Mouse (Mus musculus) midbrain, embryonic 16.5 days (tissue): ENCODE measurements around the gene Caskin2. TPM values are rescaled to one million over a fixed set of nuclear protein-coding genes. Genes with fewer than 3 reads are reported as not detected.

Experiments
- ATAC-seq: fragments of 200-750 bp; cut with Nextera tagmentation; 2 replicates; pipeline ENCODE4 v1.8.0; 2017; ENCODE audit warnings: moderate TSS enrichment
- H3K27ac ChIP-seq: fragments of 300-500 bp; sonication (generic); 2 replicates; pipeline ENCODE4 v1.5.1; 2014; ENCODE audit warnings: mild to moderate bottlenecking, low read length, mixed read lengths
- H3K27me3 ChIP-seq: fragments of 300-500 bp; sonication (generic); 2 replicates; pipeline ENCODE4 v1.6.1; 2014; ENCODE audit warnings: low read depth, low read length, mixed read lengths; ENCODE audit not compliant: control insufficient read depth, insufficient read depth
- H3K36me3 ChIP-seq: fragments of 300-500 bp; sonication (generic); 2 replicates; pipeline ENCODE4 v1.6.1; 2014; ENCODE audit warnings: mild to moderate bottlenecking, low read length, moderate library complexity, mixed read lengths; ENCODE audit not compliant: control insufficient read depth, insufficient read depth
- H3K4me1 ChIP-seq: fragments of 300-500 bp; sonication (generic); 2 replicates; pipeline ENCODE4 v1.6.1; 2014; ENCODE audit warnings: mild to moderate bottlenecking, low read length, mixed read lengths; ENCODE audit not compliant: control insufficient read depth, insufficient read depth
- H3K4me2 ChIP-seq: fragments of 300-500 bp; sonication (generic); 2 replicates; pipeline ENCODE4 v1.6.1; 2014; ENCODE audit warnings: mild to moderate bottlenecking, low read length, mixed read lengths
- H3K4me3 ChIP-seq: fragments of 300-500 bp; sonication (generic); 2 replicates; pipeline ENCODE4 v1.5.1; 2014; ENCODE audit warnings: low read depth, mild to moderate bottlenecking, low read length, moderate library complexity, mixed read lengths
- H3K9ac ChIP-seq: fragments of 300-500 bp; sonication (generic); 2 replicates; pipeline ENCODE4 v1.6.1; 2014; ENCODE audit warnings: low read depth, low read length, mixed read lengths
- H3K9me3 ChIP-seq: fragments of 300-500 bp; sonication (generic); replicated peaks from 2 replicates; pipeline ENCODE4 v1.6.1; 2014; ENCODE audit warnings: mild to moderate bottlenecking, low read length, mixed read lengths; ENCODE audit not compliant: control insufficient read depth, poor library complexity, severe bottlenecking
- WGBS: fragments of 180-500 bp; shearing (Covaris S2); extraction: QIAGEN DNeasy Blood & Tissue Kit; methylation state at CpG from one replicate; pipeline ENCODE4 v1.1.7; 2014; 5-methylcytosine and 5-hydroxymethylcytosine counted together
- polyA plus RNA-seq: library from polyadenylated mRNA; unstranded; fragments of >200 nt; fragmentation: Nextera tagmentation; extraction: Ambion mirVana; gene quantifications from 2 replicates; pipeline ENCODE4 v1.2.1, GENCODE M21; 2015

Gene Caskin2
- polyA plus RNA-seq, 1 experiment from 2014 or later = 8.9 TPM

GRCm38 (mm10) chr11:115834033-115834432, 20.6 kb upstream of the Caskin2 start:
- WGBS = 71% methylated on average over 6 of the region's 6 CpGs
- Histone ChIP-seq H3K27ac (no peak overlapping the region), H3K27me3 (peaks cover 8% of the 10 kb centered on the region), H3K9me3 (no peaks in the 10 kb centered on the region), H3K9ac (no peak overlapping the region), H3K4me3 (no peak overlapping the region), H3K4me1 (no peaks in the 10 kb centered on the region), H3K4me2 (no peak overlapping the region), H3K36me3 (no peaks in the 10 kb centered on the region)
- ATAC-seq = no peak

GRCm38 (mm10) chr11:115833021-115833513, 19.6 kb upstream of the Caskin2 start:
- ATAC-seq = no peak
- WGBS = 27% methylated on average over 8 of the region's 8 CpGs
- no peaks in the 10 kb centered on the region for H3K9me3 ChIP-seq
- no peak overlapping the region for H3K27ac ChIP-seq
- H3K9ac ChIP-seq = no peak overlapping the region
- peaks cover 8% of the 10 kb centered on the region for H3K27me3 ChIP-seq
- no peak overlapping the region for H3K4me3 ChIP-seq
- H3K4me2 ChIP-seq = no peak overlapping the region
- no peaks in the 10 kb centered on the region for H3K36me3 ChIP-seq
- no peaks in the 10 kb centered on the region for H3K4me1 ChIP-seq

- Histone ChIP-seq H3K9me3 (no peaks in the 10 kb centered on the region), H3K4me3 (no peak overlapping the region), H3K27ac (no peak overlapping the region), H3K36me3 (no peaks in the 10 kb centered on the region), H3K4me2 (no peak overlapping the region), H3K9ac (no peak overlapping the region), H3K27me3 (peaks cover 8% of the 10 kb centered on the region), H3K4me1 (no peaks in the 10 kb centered on the region)
- ATAC-seq = no peak
- 11% methylated on average over 8 of the region's 8 CpGs for WGBS
Observed at GRCm38 (mm10) chr11:115832523-115832922, 19.1 kb upstream of the Caskin2 start.

GRCm38 (mm10) chr11:115832064-115832463, 18.6 kb upstream of the Caskin2 start:
- Histone ChIP-seq H3K4me1 (no peaks in the 10 kb centered on the region), H3K27ac (no peak overlapping the region), H3K36me3 (no peaks in the 10 kb centered on the region), H3K9ac (no peak overlapping the region), H3K4me2 (no peak overlapping the region), H3K27me3 (peaks cover 13% of the 10 kb centered on the region), H3K9me3 (no peaks in the 10 kb centered on the region), H3K4me3 (no peak overlapping the region)
- ATAC-seq = no peak
- 74% methylated on average over 6 of the region's 6 CpGs for WGBS

GRCm38 (mm10) chr11:115831518-115831917, 18.1 kb upstream of the Caskin2 start:
- Histone ChIP-seq H3K9ac (no peak overlapping the region), H3K4me1 (no peaks in the 10 kb centered on the region), H3K4me3 (no peak overlapping the region), H3K9me3 (no peaks in the 10 kb centered on the region), H3K27me3 (peaks cover 14% of the 10 kb centered on the region), H3K4me2 (no peak overlapping the region), H3K36me3 (no peaks in the 10 kb centered on the region), H3K27ac (no peak overlapping the region)
- ATAC-seq = no peak
- 50% methylated on average over 3 of the region's 3 CpGs for WGBS

GRCm38 (mm10) chr11:115830550-115831325, 17.3 kb upstream of the Caskin2 start:
- Histone ChIP-seq H3K36me3 (no peaks in the 10 kb centered on the region), H3K4me3 (no peak overlapping the region), H3K27me3 (peaks cover 19% of the 10 kb centered on the region), H3K9me3 (no peaks in the 10 kb centered on the region), H3K27ac (no peak overlapping the region), H3K4me1 (no peaks in the 10 kb centered on the region), H3K9ac (no peak overlapping the region), H3K4me2 (no peak overlapping the region)
- 24% methylated on average over 25 of the region's 25 CpGs for WGBS
- ATAC-seq = no peak

- Histone ChIP-seq H3K4me2 (no peak overlapping the region), H3K36me3 (no peaks in the 10 kb centered on the region), H3K27me3 (peaks cover 34% of the 10 kb centered on the region), H3K9ac (no peak overlapping the region), H3K4me3 (no peak overlapping the region), H3K4me1 (peaks cover 6% of the 10 kb centered on the region; the same call in 1 of the 2 replicates), H3K9me3 (no peaks in the 10 kb centered on the region), H3K27ac (no peak overlapping the region)
- WGBS = 69% methylated on average over 4 of the region's 4 CpGs
- no peak for ATAC-seq
Observed at GRCm38 (mm10) chr11:115829036-115829435, 15.6 kb upstream of the Caskin2 start.

GRCm38 (mm10) chr11:115827624-115828023, 14.2 kb upstream of the Caskin2 start:
- ATAC-seq = no peak
- WGBS = 88% methylated on average over 6 of the region's 6 CpGs
- H3K27ac ChIP-seq = no peak overlapping the region
- no peak overlapping the region for H3K9ac ChIP-seq
- no peak overlapping the region for H3K4me2 ChIP-seq
- H3K4me3 ChIP-seq = no peak overlapping the region
- no peaks in the 10 kb centered on the region for H3K9me3 ChIP-seq
- H3K36me3 ChIP-seq = 0 out of 2 replicates have a peak, but pooled peaks cover under 1% of the 10 kb centered on the region
- H3K27me3 ChIP-seq = peaks cover 40% of the 10 kb centered on the region
- H3K4me1 ChIP-seq = peaks cover 11% of the 10 kb centered on the region; the same call in 1 of the 2 replicates

GRCm38 (mm10) chr11:115826487-115826886, 13.0 kb upstream of the Caskin2 start:
- no peaks in the 10 kb centered on the region for H3K9me3 ChIP-seq
- no peak overlapping the region for H3K4me3 ChIP-seq
- 0 out of 2 replicates have a peak, but pooled peaks cover 6% of the 10 kb centered on the region for H3K36me3 ChIP-seq
- H3K27me3 ChIP-seq = peaks cover 37% of the 10 kb centered on the region
- H3K27ac ChIP-seq = no peak overlapping the region
- H3K9ac ChIP-seq = no peak overlapping the region
- H3K4me1 ChIP-seq = peaks cover 11% of the 10 kb centered on the region; the same call in 1 of the 2 replicates
- ATAC-seq = no peak
- no peak overlapping the region for H3K4me2 ChIP-seq
- WGBS = 53% methylated on average over 5 of the region's 5 CpGs
